Mouse (Mus musculus) embryo, embryonic 10 days (tissue): ENCODE data around the gene Mtmr1.

ENCODE experiments used
- DNase-seq: peaks from one replicate; pipeline ENCODE4 v3.0.0-alpha.2; 2015; ENCODE audit warnings: low spot score

Gene Mtmr1

GRCm38 (mm10) chrX:71442916-71443315 lies 78.4 kb downstream of the Mtmr1 start:
- no peak for DNase-seq

- no peak for DNase-seq
Observed at GRCm38 (mm10) chrX:71456078-71456737, 91.6 kb downstream of the Mtmr1 start.

GRCm38 (mm10) chrX:71464138-71464826 lies 99.7 kb downstream of the Mtmr1 start:
- DNase-seq: no peak

- DNase-seq: no peak
Observed at GRCm38 (mm10) chrX:71465417-71465816, 100.9 kb downstream of the Mtmr1 start.

- DNase-seq: no peak
Observed at GRCm38 (mm10) chrX:71467491-71467890, 102.9 kb downstream of the Mtmr1 start.
